Mouse (Mus musculus): Measurements from ENCODE around the gene Mmrn2.

DNA sequence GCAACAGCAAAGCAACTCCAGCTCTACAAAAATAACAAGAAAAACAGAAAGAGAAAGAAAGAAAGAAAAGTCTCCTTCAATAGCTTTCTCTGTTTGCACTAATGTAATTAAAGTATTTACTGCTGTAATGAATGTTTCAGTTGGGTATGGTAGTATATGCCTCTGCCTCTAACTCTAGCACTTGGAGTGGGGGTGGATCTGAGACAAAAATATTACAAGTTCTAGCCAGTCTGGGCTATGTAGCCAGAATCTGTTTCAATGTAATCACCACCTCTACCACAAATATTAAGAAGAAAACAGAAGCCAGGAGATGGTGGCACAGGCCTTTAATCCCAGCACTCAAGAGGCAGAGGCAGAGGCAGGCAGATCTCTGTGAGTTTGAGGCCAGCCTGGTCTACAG, 73.1 kb downstream of the Mmrn2 start:
- no peak for TF ChIP-seq CTCF (IDR thresholded peaks at IDR 0.05; ENCODE audit: low read depth)
- no peak for TF ChIP-seq EP300 (IDR thresholded peaks at IDR 0.05; ENCODE audit: low read depth)

Measured in liver, postnatal 0 days (tissue).